Mouse (Mus musculus) heart, adult 9 months (tissue): ENCODE data around the gene Gramd1b.
"Not testable (repeated sequence)": the region's sequence is repeated elsewhere in the genome, so short reads cannot be mapped to it uniquely, and the experiment has no call there.

Experiments used
- DNase-seq, 2 experiments: peaks; one replicate each; pipeline ENCODE4 v3.0.0; 2022; ENCODE audit warnings: low spot score in 2 of 2

Gramd1b gene

DNA sequence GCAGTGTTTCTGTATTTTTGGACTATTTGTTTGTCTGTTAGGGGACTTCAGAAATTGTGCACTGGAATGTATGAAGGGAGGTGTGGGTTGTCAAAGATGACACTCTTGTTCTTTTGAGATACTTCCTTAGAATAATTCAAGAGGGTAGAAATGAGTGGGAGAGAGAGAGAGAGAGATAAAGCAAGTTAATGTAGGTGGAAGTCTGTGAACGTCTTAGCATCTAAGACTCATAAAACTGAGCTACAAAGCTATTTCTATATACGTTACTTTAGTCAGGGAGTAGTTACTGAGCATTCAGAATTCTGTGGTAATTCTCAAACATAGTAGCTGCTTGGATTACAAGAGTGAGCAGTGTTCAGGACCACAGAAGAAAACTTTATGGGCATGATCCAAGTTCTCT lies 19.2 kb downstream of the Gramd1b start:
- DNase-seq = no peak

DNA sequence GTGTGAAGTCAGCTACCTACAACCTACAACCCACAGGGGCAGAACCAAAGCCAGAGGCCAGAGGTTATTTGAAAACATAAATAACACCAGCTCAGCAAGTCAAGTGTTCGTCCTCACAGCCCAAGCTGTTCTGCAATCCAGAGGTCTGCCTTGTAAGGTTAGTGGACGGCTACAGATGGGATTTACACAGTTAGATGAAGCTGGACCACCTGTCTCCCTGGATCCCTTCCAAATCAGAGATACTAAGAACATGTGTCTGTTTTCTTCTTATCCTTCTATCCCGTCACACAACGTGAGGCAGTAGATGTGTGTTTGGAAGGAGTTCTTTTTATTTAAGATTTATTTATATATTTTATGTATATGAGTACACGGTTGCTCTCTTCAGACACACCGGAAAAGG lies 21.7 kb downstream of the Gramd1b start:
- no peak for DNase-seq

DNA sequence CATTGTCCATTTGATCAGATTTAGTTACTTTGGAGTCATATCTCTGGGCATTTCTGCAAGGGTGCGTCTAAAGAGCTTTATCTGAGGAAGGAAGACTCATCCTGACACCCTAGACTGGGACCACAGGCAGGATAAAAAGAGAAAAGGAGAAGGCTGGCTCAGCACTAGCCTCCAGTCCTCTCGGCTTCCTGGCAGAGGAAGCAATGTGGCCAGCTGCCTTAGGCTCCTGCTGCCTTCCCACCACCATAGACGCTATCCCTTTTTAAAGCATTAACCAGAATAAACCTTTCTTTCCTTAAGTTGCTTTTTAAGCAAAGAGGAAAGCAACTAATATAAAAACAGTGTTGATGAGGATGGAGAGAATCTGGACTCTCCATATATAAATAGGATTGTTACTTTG lies 24.6 kb downstream of the Gramd1b start:
- DNase-seq = no peak

DNA sequence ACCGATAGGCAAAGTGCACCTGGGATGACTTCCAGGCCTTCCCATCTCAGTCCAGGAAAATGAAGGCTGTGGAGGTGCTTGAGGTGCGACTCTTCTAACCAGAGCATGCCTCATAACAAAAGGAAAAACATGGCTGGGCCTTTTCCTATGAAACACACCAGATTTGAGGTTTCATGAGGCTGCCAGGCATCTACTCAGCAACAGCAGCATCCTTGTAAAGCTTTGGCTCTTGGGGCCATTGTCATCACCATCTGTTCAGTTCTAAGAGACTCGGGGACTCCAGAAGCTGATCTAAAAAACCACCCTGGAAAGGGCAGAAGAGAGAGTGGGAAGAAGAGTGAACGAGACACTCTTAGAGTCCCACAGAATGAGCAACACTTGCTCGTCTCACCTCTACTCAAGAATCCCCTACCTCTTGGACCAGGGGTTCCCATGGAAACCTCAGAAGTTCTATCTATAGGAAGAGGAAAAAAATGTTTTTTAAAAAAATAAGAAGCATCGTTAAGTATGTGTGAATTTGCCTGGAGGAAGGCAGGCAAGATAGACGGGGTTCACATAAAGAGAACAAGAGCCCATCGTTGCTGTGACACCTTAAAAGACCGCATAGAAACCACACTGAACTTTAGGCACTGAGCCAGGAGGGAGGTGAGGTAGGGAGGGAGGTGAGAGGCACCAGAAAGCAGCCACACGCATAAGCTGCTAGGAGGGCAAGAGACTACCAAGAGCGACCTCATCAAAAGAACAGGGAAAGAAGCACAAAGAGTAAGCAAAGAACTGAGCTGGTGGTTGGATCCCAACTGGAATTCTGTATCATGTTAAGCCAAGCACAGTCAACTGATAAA lies 25.5 kb downstream of the Gramd1b start:
- no peak for DNase-seq

DNA sequence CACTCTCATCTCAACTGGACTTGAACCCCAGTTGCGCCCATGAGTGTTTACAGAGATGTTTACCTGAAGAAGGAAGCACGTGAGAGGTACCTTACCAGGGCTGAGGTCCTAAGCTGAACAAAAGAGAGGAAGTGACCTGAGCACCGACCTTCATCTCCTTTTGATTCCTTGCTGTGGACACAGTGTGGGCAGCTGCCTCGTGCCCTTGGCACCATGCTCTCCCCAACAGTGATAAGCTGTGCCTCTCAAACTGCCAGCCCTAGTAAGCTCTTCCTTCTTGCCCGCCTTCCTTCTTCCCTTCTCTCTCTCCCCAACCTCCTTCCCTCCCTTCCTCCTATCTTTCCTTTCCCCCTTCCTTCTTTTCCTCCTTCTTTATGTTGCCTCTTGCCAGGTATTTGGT lies 26.3 kb downstream of the Gramd1b start:
- DNase-seq = no peak

DNA sequence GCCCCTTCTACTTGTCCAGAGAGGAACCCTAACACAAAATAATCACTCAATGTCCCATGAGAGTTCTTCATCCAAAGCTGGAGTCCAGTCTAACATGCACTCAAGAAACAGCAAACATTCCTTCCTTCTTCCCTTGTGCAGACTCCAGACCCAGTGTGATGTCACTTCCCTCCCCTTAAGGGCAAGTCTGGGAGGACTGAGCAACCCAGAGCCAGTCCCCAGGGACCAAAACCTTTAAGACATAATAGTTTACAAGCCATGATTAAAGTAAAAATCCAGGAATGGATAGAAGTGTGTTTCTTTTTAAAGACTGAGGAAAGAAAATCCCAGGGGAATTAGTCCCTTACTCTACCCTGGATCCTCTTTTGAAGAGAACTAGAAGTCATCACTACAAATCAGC lies 30.5 kb downstream of the Gramd1b start:
- peak in 1 of 2 experiments; percentile 37 for DNase-seq

DNA sequence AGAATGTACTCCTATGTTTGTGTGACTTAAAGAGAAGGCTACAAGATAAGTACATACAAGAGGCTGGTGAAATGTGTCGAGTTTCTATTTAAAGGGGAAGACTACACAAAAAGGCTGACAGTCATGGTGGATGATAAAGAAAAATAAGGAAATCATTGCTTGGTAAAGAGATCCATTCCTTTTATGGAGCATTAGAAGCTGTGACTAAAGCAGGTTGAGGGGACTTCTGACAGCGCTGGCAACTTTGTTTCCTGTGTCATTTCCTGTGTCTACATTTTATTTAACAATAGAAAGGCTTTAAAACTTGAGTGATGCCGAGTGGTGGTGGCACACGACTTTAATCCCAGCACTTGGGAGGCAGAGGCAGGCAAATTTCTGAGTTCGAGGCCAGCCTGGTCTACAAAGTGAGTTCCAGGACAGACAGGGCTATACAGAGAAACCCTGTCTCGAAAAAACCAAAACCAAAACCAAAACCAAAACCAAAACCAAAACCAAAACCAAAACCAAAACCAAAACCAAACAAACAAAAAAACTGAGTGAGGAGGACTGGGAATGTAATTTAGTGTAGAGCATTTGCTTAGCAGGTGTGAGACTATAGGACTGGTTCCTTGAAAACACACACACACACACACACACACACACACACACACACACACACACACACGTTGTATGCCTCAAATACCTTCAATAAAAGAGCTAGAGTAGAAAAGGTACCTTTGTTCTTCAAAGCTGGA lies 48.7 kb downstream of the Gramd1b start:
- DNase-seq = not testable (repeated sequence)

DNA sequence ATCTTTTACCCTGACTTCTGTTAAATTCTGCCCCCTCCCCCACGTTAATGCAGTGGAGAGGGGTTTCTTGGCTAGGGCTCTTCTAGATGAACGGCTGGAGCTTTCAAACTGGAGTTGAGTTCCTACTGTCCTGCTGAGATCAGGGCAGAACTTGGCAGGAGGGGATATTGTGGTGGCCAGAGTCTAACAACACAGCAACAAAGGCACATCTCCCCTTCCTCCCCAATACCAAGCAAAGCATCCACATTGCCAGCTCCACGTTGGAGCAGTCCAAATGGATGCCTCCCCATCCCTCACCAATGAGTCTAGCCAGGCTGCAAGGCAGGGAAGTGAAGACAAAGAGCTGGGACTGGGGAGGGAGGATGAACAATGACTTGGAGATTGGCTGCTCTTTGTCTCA lies 49.9 kb downstream of the Gramd1b start:
- no peak for DNase-seq

DNA sequence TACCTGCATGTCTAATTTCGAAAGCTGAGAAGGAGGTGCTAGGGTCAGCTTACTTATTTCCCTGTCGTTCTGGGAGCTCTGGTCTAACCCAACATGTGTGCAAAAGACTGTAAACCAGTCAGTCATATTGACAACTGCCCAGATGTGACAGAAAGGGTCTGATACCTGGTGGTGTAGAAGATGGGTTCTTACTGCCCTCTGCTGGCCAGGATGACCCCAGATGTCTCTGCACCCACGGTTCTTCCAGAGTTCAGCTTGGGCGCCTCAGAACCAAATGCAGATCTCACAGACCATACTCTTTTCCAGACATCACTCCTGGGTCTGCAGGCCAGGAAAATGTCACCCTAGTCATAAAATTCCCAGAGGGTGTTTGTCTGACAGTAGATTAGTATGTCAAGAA lies 51.9 kb downstream of the Gramd1b start:
- peak; percentile 13 to 48 for DNase-seq

DNA sequence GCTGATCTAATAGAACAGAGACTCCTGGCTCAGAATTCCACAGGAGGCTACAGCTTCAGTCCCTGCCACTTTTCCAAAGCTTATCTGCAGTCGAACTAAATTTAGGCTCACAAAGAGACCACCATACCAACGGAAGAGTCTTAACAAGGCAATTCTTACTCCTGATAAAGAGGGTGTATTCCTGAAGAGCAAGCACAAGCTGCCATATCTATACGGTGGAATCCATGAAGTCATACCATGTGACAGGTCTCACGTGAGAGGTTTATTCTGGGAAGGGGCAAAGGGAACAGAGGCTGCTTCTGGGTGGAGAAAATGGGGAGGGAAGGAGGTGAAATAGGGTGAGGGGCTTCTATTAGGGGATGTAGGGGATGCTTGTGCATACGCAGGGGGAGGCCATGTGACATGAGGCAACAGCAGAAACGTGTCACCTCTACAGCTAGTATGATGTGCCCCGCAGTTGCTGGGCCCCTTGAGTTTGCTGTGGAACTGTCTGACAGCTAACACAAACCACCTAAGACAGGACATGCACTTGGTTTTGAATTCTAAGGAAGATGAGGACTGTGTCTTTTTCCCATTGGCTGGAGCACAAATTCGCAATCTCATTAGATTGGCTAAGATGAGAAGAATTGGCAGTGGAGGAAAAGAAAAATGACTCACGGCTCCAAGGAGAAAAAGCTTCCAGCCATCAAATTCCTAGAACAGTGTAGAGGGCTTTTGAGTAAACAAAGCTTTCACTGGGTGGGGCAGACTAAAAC lies 52.9 kb downstream of the Gramd1b start:
- no peak for DNase-seq

DNA sequence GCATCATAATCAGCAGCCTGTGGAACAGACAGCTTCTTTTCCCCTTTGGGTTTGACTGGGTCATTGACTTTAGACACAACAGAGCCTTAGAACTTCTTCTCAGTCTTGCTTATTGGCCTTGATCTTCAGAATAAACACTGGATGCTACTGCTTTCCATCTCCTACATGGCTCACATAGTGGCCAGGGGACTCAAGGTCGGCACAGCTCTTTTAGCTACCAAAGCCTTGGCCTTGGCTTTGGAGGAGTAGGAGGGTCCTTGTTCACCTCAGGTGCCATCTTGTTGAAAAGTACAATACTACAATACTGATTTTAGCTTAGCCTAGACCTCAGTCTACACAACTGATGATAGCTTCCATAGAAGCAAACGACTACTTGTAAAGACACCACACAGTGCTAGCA lies 53.6 kb downstream of the Gramd1b start:
- no peak for DNase-seq

DNA sequence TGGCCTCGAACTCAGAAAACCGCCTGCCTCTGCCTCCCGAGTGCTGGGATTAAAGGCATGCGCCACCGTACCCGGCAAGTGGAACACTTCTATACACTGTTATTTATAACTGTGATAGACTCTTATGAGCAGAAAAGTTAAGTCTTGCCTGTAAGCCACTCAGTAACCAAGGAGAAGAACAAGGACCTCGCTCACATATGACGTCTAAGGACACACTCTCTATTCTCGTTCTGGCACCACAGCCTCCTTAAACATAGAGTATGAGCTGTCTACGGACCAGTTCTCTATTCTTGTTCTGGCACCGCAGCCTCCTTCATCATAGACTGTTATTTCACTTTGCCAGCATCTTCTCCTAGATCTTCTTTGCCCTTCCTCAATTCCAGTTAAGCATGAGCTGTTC lies 55.1 kb downstream of the Gramd1b start:
- no peak for DNase-seq

DNA sequence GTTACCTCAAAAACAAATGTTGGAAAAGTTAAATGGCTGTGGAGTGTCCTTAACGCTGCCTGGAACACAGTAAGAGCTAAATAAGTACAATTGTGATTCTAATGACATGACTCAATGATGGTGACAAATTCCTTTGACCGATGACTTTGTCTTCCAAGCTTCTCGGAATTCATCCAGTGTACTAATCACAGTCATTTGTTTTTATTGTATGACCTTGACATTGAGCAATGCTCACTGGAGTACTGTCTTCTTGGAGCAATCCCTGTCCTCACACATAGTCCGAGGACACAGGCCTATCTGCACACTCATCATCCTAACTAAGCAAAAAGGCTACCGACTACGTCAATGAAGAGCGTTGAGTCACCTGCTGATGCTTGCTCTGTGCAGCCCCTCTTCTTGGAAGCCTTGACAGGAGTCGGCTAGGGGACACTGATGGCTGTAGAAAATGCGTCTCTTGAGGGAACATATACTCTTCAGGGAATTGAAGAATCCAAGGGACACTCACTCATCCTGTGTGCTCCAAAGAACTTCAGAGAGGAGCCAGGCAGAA lies 58.1 kb downstream of the Gramd1b start:
- no peak for DNase-seq

DNA sequence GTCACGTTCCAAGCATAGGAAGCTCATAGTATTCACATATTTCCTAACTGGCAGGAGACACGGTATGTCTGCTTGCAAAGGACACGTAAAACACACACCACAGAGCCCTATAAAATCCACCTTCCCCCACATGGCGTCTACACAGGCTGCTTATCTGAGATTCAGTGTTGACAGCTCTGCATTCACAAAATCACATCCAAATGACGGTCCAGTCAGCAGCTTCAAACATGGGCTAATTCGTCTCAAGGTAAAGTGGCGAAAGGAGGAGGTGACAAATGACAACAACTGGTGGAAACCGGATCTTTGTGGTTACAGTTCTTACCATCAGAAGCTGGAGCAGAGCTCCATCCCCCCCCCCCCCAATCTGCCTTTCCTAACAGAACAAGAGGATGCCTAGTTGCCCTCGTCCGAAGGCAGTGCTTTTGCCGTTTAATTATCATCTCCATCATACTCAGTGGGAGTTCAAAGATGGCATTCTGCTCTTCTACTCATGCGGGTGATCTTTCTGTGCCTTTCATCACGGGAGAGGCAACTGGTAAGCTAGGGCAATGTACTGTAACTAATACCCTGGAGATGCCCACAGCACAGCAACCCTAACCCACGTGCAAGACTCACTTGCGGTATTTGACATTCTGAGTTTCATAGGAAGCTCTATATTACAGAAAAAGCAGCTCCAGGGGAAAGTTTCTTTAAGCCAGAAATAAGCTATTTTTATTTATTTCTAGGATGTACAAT lies 61.6 kb downstream of the Gramd1b start:
- DNase-seq = no peak

DNA sequence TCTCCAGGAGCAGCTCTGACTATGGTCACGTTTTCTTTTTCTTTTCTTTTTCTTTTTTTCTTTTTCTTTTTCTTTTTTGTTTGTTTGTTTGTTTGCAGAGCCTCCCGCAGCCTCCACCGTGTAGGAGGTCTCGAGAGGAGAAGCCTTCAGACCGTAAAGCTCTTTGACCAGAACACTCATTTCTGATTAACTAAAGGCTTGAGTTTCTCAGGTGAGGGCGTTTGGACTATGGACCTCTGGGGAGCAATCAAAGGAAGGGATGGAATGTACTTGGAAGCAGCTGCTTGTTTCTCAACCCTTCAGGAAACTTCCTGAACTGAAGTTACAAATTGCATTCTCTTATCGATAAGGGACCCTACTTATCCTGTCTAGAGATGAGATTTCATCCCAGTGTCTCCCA lies 64.4 kb downstream of the Gramd1b start:
- DNase-seq = no peak

DNA sequence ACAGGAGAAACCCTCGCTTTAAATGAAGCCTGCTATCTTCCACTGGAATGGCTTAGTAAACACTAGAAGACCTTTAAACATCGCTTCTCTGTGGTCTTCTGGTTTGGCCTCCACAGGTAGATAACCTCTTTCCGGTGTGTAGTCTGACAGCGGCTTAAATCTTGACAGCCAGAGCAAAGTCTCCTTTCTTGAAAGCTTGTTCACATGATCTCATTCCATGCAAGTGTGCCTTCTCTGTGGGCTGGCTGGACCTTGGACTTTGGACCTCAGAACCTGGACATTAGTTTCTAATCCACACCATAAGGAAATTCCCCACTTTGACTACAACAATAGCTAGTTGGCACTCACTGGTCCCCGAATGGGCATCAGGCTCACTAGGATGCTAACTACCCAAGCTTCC lies 65.6 kb downstream of the Gramd1b start:
- DNase-seq = no peak

DNA sequence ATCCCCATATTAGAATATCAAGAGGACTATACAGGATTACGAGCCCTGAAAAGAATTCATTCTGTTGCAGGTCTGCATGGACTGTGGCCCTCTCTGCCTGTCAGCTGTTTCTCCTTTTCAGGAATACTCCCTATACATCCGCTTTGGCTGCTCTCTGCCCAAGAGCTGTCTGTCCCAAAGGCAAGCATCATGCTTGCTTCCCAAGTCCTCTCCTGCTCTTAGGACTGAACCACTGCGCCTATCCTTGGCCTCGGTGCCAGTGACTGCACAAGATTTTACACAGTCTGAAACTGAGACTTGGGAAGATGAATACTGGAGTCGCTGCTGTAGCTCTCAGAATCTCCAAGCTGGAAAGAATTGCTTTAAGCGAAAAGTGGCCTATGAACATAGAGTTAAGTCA lies 68.8 kb downstream of the Gramd1b start:
- no peak for DNase-seq

DNA sequence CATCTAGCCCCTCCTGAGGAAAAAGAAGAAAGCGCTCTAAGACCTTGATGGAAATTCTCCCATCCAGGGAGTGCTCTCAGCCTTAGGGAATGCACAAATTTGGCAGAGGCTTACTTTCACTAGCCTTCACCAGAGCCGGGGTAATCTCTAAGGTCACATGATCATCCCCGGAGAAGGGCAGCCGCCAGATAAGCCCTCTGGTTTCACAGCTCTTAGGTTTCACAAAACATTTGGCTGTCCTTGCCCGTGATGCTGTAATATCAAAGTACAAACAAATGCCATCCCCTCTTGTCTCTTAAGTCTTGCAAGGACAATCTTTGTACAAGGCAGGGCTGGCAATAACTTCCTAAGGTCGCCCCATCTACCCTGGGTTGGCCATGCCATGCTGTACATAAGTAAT lies 70.4 kb downstream of the Gramd1b start:
- DNase-seq = peak; percentile 44 to 63

DNA sequence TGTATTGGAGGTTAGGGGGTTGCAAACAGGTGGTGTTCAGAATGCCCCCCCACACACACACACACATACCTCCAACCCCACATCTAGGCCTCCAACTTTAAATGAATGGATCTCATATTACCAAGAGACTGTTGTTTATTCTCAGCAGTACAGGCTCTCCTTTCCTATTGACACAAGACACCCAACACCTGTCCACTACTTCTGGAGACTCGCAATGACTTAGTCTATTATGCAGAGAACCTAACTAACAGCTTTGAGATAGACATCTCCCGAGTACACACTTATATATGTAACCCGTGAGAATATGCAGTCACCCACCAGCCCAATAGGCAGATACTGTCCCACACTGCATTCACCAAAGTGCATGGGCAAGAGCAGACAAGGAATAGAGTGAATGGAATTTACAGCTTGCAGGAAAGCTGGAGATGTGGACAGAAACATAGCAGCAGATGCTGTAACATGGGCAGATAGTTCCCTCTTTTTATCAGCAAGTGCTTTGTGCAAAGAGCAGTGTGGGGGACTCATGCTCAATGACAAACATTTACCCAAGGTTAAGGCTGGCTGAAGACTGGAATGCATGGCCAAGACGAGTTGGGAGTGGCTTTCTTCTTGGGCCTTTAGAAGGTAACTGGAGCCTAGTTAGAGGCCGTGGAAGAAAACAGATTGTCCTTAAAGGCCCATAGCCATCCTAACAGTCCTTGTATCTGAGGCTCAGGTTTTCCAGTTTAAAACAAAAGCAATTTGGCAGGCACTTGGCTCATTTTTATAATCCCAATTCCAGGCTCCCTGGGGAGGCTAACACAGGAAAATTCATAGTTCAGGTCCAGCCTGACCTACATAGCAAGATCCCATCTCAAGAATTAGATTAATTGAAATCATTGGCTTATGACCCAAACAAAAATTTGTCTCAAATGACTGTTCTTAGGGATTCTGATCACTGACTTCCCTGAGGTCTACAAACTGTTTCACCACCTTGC lies 71.6 kb downstream of the Gramd1b start:
- DNase-seq = no peak

DNA sequence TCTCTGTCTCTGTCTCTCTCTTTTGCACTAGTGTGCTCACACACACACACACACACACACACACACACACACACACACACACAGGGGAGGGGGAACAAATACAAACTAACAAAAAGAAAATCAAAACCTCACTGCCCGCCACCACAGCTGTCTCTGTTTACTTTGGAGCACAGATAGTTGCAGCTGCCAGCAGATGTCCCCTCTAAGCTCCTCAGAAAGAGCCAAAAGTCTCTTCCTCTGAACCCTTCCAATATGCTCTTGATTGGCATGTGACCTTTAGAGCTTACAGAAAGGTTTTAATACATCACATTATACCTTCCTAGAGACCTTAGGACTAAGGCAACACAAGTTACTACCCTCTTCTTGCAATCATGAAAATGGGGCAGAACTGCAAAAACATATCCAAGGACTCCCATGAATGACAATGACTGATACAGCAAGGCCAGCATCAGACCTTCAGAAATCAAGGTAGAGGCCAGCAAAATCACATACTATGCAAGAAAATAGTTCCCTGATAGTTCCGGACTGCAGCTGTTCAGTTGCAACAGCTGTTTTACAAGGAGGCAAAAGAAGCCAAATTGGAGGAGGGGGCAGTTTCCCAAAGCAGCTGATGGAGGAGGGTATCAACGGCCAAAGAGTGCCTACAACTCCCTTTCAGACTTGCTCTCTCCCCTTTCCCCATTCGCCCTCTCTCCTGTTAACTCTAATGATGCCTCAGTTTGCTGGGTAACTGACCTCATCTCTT lies 72.5 kb downstream of the Gramd1b start:
- DNase-seq = no peak
